In genomic region chr17:34287648-34288047, GRCm38 (mm10) we compare ENCODE assay signal across 8 mouse cellular contexts. TPM values are rescaled to one million over a fixed set of nuclear protein-coding genes. Genes with fewer than 3 reads are reported as not detected.
A peak's percentile ranks its signal among the peaks of the same experiment; 100 is the strongest.
DNase-seq lines count a peak whose midpoint lies in the region; ATAC-seq lines count a peak whose summit lies in the region.

Gene H2-Aa, minus strand, starts transcription at chr17:34287823.

- no peak for ATAC-seq in heart, embryonic 11.5 days (replicated peaks; ENCODE audit: insufficient number of reproducible peaks, low FRiP score, low TSS enrichment)
- ATAC-seq in frontal cortex, adult (ENCODE audit: low TSS enrichment), result peak; percentile 88
- ATAC-seq in stomach, embryonic 14.5 days (ENCODE audit: insufficient number of reproducible peaks, insufficient read depth, low FRiP score, low read depth), result 0 out of 2 replicates have a peak, but pooled peaks have one; percentile 53

- H3K9ac ChIP-seq in heart, embryonic 11.5 days (ENCODE audit: low read depth, low read length), result no peak within 1 kb of the TSS
- no peak within 1 kb of the TSS for H3K9ac ChIP-seq in stomach, embryonic 14.5 days (replicated peaks; ENCODE audit: low read depth, low read length)

- DNase-seq in heart, adult 18-20 months, result peak; percentile 91 to 93
- DNase-seq in brain, adult 2 months (ENCODE audit: low read depth, low spot score), result peak; percentile 82
- DNase-seq in induced T-regulatory cell, adult 2 months (ENCODE audit: low read depth), result peak; percentile 95
- DNase-seq in left cerebral cortex, adult 18-20 months (ENCODE audit: low spot score in 2 of 2), result peak; percentile 74 to 79
- DNase-seq in mesoderm, embryonic 11.5 days (ENCODE audit: low read depth, low spot score), result peak; percentile 80

- no peaks in the 10 kb centered on the region for H3K9me3 ChIP-seq in heart, embryonic 11.5 days (replicated peaks; ENCODE audit: control insufficient read depth, low read length)
- H3K9me3 ChIP-seq in stomach, embryonic 14.5 days (ENCODE audit: control insufficient read depth, low read depth, low read length), result no peaks in the 10 kb centered on the region

- no peaks in the 10 kb centered on the region for H3K36me3 ChIP-seq in heart, embryonic 11.5 days (ENCODE audit: control insufficient read depth, insufficient read depth, low read length)
- no peaks in the 10 kb centered on the region for H3K36me3 ChIP-seq in stomach, embryonic 14.5 days (ENCODE audit: control insufficient read depth, insufficient read depth, low read length)

- H3K27ac ChIP-seq in heart, embryonic 11.5 days (ENCODE audit: low read depth, low read length), result no peak within 1 kb of the TSS
- no peak within 1 kb of the TSS for H3K27ac ChIP-seq in stomach, embryonic 14.5 days (ENCODE audit: low read length)

- WGBS in heart, embryonic 11.5 days (ENCODE audit: insufficient replicate concordance), result 15% methylated on average over 8 of the region's 8 CpGs
- 12% methylated on average over 8 of the region's 8 CpGs for WGBS in stomach, embryonic 14.5 days

- H3K4me1 ChIP-seq in heart, embryonic 11.5 days (ENCODE audit: control insufficient read depth, insufficient read depth, low read length), result no peaks in the 10 kb centered on the region
- H3K4me1 ChIP-seq in stomach, embryonic 14.5 days (ENCODE audit: control insufficient read depth, insufficient read depth, low read length), result no peaks in the 10 kb centered on the region

- no peaks in the 10 kb centered on the region for H3K27me3 ChIP-seq in heart, embryonic 11.5 days (ENCODE audit: control insufficient read depth, insufficient read depth, low read length)
- no peaks in the 10 kb centered on the region for H3K27me3 ChIP-seq in stomach, embryonic 14.5 days (ENCODE audit: control insufficient read depth, insufficient read depth, low read length)

- H3K4me2 ChIP-seq in heart, embryonic 11.5 days, result no peak within 1 kb of the TSS
- H3K4me2 ChIP-seq in stomach, embryonic 14.5 days (replicated peaks; ENCODE audit: low read depth, low read length), result no peak within 1 kb of the TSS

- H3K4me3 ChIP-seq in heart, embryonic 11.5 days (ENCODE audit: low read depth, low read length), result no peak within 1 kb of the TSS
- no peak within 1 kb of the TSS for H3K4me3 ChIP-seq in stomach, embryonic 14.5 days (ENCODE audit: low read depth, low read length)

RNA-seq across cellular contexts. Expression of gene H2-Aa, which starts in this region (rescaled TPM):
- 10 to 100 TPM; 52.0 to 53.2 TPM for total RNA-seq in heart, adult 18-20 months (2021)
- not detected in 2 replicates for polyA plus RNA-seq in heart, embryonic 11.5 days (2014; fragmentation: Nextera tagmentation; extraction: Ambion mirVana)
- 1 to 10 TPM; 4.5 to 5.9 TPM for total RNA-seq in left cerebral cortex, adult 18-20 months (2021)
- polyA plus RNA-seq in stomach, embryonic 14.5 days (2014; fragmentation: Nextera tagmentation; extraction: Ambion mirVana), result 3.0 and 4.4 TPM in 2 replicates

Comparison
In these comparisons a context has a peak if more than half of its experiments do, and no peak if none do; other contexts are left out.
1. RNA of gene H2-Aa (total RNA-seq): 52.0 to 53.2 TPM in heart, adult 18-20 months; 4.5 to 5.9 TPM in left cerebral cortex, adult 18-20 months; every median in the first group is over 4 times any median in the second.
2. Peak in every context shown above with its lines, with median percentiles within 50 percentile points of each other: DNase-seq.